Mouse (Mus musculus) thymus, postnatal 36 days (tissue): ENCODE measurements around the gene Rab5b.
"Not testable (repeated sequence)": the region's sequence is repeated elsewhere in the genome, so short reads cannot be mapped to it uniquely, and the experiment has no call there.

ENCODE experiments used
- DNase-seq, 2 experiments: peaks; one replicate each; pipeline ENCODE4 v3.0.0; 2022; ENCODE audit warnings: mixed read lengths in 2 of 2

The Rab5b gene

GRCm38 (mm10) chr10:128640891-128641290 lies 55.2 kb downstream of the Rab5b start:
- DNase-seq = no peak

GRCm38 (mm10) chr10:128639999-128640398 lies 56.1 kb downstream of the Rab5b start:
- DNase-seq = no peak

DNA sequence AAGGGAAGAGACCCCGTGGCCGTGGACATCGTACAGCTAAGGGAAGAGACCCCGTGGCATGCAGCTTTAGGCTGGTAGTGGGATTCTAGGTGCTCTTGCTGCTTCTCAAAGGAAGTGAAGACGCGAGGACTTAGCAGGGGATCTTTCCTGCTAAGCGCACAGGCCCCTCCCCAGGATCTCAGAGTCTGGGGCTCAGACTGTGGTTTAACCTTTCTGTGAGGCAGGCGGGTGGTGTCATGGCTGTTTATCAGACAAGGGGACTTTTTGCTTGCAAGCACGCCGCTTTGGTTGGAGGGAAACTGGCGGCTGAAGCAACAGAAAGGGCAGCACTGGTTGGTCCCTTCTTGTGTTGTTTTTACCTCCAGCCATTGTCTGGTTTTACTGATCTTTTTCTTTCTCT lies 59.1 kb downstream of the Rab5b start:
- DNase-seq = peak; percentile 75 to 84

DNA sequence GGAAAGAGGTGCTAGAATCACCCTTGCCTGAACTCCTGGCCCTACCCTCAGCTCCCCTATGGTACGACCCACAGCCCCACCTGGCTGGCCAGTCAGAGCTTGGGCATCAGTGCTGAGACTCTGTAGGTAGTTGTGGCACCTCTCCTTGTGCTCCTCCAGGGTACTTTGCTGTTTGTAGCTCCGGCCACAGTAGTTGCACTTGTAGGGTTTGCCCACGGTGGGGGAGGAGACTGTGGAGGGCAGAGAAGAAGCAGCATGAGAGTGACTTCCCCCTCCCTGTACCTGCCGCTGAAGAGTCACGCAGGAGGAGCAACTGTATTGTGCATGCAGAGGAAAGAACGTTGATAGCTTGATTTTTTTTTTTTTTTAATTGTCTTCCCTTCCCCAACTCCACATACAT lies 59.5 kb downstream of the Rab5b start:
- DNase-seq = peak; percentile 58 to 71

DNA sequence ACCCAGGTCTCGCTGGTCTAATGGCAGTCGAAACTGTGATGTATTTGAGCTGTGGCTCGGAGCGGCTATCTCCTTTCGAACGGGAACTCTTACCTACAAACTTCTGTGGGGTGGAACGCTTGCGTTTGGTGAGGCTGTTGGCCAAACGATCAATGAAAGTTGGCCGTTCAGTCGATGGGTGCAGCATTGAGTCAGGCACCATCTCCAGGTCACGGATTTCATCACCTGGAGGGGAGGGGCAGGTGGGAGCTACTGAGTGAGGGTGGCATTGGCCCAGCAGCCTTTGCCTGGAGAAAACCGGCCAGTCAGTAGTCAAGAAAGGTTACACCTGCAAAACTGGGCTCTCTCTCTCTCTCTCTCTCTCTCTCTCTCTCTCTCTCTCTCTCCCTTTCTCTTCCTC lies 60.4 kb downstream of the Rab5b start:
- DNase-seq = no peak

- DNase-seq = no peak
Observed at GRCm38 (mm10) chr10:128631571-128631970, 64.5 kb downstream of the Rab5b start.

DNA sequence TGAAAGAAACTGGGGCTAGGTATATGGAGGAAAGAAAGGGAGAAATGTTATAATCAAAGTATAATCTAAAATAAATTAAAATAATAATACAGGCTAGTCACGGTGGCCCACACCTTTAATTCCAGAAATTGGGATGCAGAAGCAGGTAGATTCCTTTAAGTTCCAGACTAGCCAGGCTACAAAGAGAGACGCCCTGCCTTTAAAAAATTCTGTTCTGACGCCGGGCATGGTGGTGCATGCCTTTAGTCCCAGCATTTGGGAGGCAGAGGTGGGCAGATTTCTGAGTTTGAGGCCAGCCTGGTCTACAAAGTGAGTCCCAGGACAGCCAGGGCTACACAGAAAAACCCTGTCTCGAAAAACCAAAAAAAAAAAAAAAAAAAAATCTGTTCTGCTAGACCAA lies 65.8 kb downstream of the Rab5b start:
- DNase-seq = not testable (repeated sequence)

DNA sequence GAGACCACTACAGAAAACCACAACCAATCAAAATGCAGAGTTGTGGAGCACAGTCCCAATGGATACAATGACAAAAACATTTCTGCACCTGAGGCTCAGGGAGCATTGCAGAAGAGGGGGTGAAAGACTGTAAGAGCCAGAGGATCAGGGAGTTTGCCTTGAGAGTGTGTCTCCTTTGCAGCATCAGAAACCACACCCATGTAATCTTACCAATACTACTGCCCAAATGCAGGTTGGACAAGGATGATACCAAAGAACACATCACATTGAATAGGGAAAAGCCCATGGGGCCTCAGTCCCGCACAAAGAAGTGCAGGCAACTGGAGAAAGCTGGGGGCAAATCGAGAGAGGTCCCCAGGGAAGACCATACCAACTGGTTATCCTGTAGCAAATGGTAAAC lies 66.3 kb downstream of the Rab5b start:
- no peak for DNase-seq

DNA sequence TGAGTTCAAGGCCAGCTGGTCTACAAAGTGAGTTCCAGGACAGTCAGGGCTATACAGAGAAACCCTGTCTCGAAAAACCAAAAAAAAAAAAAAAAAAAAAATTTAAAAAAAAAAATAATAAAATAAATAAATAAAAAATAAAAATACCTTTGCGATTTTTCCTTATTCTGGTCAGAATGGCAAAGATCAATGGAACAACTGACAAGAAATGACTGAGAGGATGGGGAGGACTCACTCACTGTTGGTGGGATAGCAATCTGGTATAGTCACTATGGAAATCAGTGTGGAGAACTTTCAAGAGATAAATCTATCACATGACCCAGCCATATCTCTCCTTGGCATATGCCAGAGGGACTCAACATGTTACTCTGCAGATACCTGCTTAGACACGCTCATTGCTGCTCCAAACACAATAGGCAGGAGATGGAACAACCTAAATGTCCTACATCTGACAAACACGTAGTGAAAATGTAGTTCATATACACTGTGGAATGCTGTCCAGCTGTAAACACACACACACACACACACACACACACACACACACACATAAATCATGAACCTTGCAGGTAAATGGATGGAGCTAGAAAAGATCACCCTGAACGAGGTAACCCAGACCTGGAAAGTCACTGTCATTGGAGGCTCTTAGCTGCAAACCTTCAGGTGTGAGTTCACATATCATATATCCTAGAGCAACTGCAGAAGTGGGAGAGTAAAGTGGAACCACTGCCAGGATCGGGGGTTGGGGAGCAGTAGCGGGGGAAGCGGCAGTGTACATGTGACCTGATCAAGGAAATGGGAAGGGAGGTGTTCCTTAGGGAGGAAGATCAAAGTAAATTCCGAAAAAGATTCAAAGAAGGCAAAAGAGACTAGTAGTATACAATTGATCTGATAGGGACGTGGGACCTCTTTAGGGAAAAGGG lies 68.4 kb downstream of the Rab5b start:
- DNase-seq = no peak
